In the genomic region with DNA sequence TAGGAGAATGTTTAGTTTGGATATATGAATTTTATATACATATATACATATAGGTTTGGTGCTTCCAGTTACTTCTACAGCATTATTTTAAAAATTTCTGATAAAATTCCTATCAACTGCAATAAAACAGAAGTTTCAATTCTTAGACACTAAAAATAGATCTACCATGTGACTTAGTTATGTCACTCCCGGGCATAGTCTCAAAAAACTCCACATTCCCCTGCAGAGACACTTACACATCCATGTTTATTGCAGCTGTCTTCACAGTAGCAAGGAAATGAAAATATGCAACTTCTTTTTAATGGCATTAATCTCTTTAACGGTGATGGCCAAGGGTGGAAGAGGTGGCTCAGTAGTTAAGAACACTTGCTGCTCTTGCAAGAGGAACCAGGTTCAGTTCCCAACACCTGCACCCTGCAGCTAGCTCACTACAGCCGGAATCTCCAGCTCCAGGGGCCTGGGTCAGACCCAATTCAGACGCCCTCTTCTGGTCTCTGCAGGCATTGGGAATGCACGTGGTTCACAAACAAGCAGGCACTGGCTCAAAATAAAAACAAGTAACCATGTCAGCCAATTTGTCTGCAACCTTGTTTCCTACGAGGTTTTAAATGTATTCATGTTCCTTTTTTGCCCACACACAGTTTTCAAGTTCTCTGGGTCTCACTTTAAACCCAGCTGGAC, we compare ENCODE assay signal across 8 mouse cellular contexts.
DNase-seq lines count a peak whose midpoint lies in the region; ATAC-seq and TF ChIP-seq lines count a peak whose summit lies in the region.

No protein-coding gene starts in this region.

- no peak overlapping the region for H3K9ac ChIP-seq in kidney, postnatal 0 days (ENCODE audit: low read depth, low read length)

- H3K27me3 ChIP-seq in kidney, postnatal 0 days (ENCODE audit: insufficient read depth, low read length), result no peaks in the 10 kb centered on the region

- DNase-seq in adrenal gland, postnatal 10 days, result peak; percentile 20
- no peak for DNase-seq in adrenal gland, adult 8-10 months
- peak; percentile 32 for DNase-seq in kidney, postnatal 0 days (ENCODE audit: low spot score)
- no peak for DNase-seq in kidney, adult 11 months
- DNase-seq in embryo, embryonic 10.5 days (ENCODE audit: low spot score), result peak; percentile 54
- DNase-seq in lung, postnatal 25 days (ENCODE audit: low spot score), result peak; percentile 3
- no peak for DNase-seq in urinary bladder, postnatal 36 days (ENCODE audit: low spot score in 2 of 2)

- TF ChIP-seq CTCF in kidney, postnatal 0 days (IDR thresholded peaks at IDR 0.05; ENCODE audit: low read depth), result peak; percentile 55

- no peak overlapping the region for H3K4me3 ChIP-seq in kidney, postnatal 0 days (replicated peaks; ENCODE audit: low read depth, low read length)

- no peak overlapping the region for H3K27ac ChIP-seq in kidney, postnatal 0 days

- no peak overlapping the region for H3K4me2 ChIP-seq in kidney, postnatal 0 days (ENCODE audit: low read length)

- 24% methylated on average over 6 of the region's 6 CpGs for WGBS in kidney, postnatal 0 days

- no peaks in the 10 kb centered on the region for H3K36me3 ChIP-seq in kidney, postnatal 0 days (ENCODE audit: insufficient read depth, low read length)

- no peaks in the 10 kb centered on the region for H3K9me3 ChIP-seq in kidney, postnatal 0 days (replicated peaks; ENCODE audit: low read length)

- ATAC-seq in kidney, postnatal 0 days (replicated peaks; ENCODE audit: low FRiP score, low read depth), result no peak
- no peak for ATAC-seq in erythroblast, adult 5-6 weeks (replicated peaks; ENCODE audit: low FRiP score, poor library complexity, severe bottlenecking)

- H3K4me1 ChIP-seq in kidney, postnatal 0 days (replicated peaks; ENCODE audit: insufficient read depth, low read length), result no peaks in the 10 kb centered on the region

Comparison
In these comparisons a context has a peak if more than half of its experiments do, and no peak if none do; other contexts are left out.
1. DNase-seq: peak in adrenal gland, postnatal 10 days (single experiment), kidney, postnatal 0 days (single experiment), embryo, embryonic 10.5 days (single experiment) and lung, postnatal 25 days (single experiment); none in adrenal gland, adult 8-10 months (single experiment), kidney, adult 11 months (single experiment) and urinary bladder, postnatal 36 days (0 of 2).